Mouse (Mus musculus) ES-Bruce4 (cell line): ENCODE data around the gene Zfp39.

Source experiments
- CTCF ChIP-seq: IDR thresholded peaks from one replicate; pipeline ENCODE4 v1.8.1; 2011; ENCODE audit warnings: low read depth, low read length
- EP300 ChIP-seq: IDR thresholded peaks from 2 replicates; pipeline ENCODE4 v1.6.1; 2011; ENCODE audit warnings: low read depth, low read length; ENCODE audit not compliant: insufficient read depth
- POLR2A ChIP-seq: IDR thresholded peaks from one replicate; pipeline ENCODE4 v1.8.1; 2011; ENCODE audit warnings: low read length; ENCODE audit not compliant: insufficient read depth

- no peak for TF ChIP-seq POLR2A
- no peak for TF ChIP-seq EP300
- TF ChIP-seq CTCF: peak; percentile 73
Measured at GRCm38 (mm10) chr11:58927790-58928651, 24.0 kb upstream of the Zfp39 start.
